Mouse (Mus musculus) cerebellum, adult 8-10 months (tissue): Measurements from ENCODE around the gene Nfe2l3.
"Not testable (repeated sequence)": the region's sequence is repeated elsewhere in the genome, so short reads cannot be mapped to it uniquely, and the experiment has no call there.

ENCODE experiments used
- DNase-seq: peaks from one replicate; pipeline ENCODE4 v3.0.0; 2022

Nfe2l3 gene

GRCm38 (mm10) chr6:51432535-51433397, at the start of gene Nfe2l3:
Gene Nfe2l3 (plus strand): TSS chr6:51432670.
- no peak for DNase-seq

- peak; percentile 84 for DNase-seq
These were observed 48.4 kb upstream of the Nfe2l3 start for GRCm38 (mm10) chr6:51383769-51384755.

- no peak for DNase-seq
These were observed 42.0 kb upstream of the Nfe2l3 start for GRCm38 (mm10) chr6:51390505-51390904.

- no peak for DNase-seq
These were observed 40.5 kb upstream of the Nfe2l3 start for GRCm38 (mm10) chr6:51391816-51392490.

GRCm38 (mm10) chr6:51393341-51394128, 38.9 kb upstream of the Nfe2l3 start:
- no peak for DNase-seq

GRCm38 (mm10) chr6:51394367-51394766, 38.1 kb upstream of the Nfe2l3 start:
- not testable (repeated sequence) for DNase-seq

GRCm38 (mm10) chr6:51394963-51395362, 37.5 kb upstream of the Nfe2l3 start:
- DNase-seq = not testable (repeated sequence)

- no peak for DNase-seq
These were observed 37.0 kb upstream of the Nfe2l3 start for GRCm38 (mm10) chr6:51395486-51395885.

GRCm38 (mm10) chr6:51399113-51399518, 33.4 kb upstream of the Nfe2l3 start:
- DNase-seq = no peak

- no peak for DNase-seq
These were observed 31.2 kb upstream of the Nfe2l3 start for GRCm38 (mm10) chr6:51401294-51401693.

- DNase-seq = no peak
These were observed 28.9 kb upstream of the Nfe2l3 start for GRCm38 (mm10) chr6:51403598-51403997.

- no peak for DNase-seq
These were observed 28.0 kb upstream of the Nfe2l3 start for GRCm38 (mm10) chr6:51404502-51404901.

- DNase-seq = no peak
These were observed 16.0 kb upstream of the Nfe2l3 start for GRCm38 (mm10) chr6:51416433-51416832.

GRCm38 (mm10) chr6:51417306-51417936, 15.0 kb upstream of the Nfe2l3 start:
- no peak for DNase-seq

GRCm38 (mm10) chr6:51423466-51424122, 8.9 kb upstream of the Nfe2l3 start:
- DNase-seq = no peak

GRCm38 (mm10) chr6:51424537-51424936, 7.9 kb upstream of the Nfe2l3 start:
- no peak for DNase-seq

GRCm38 (mm10) chr6:51434270-51434669, 1.8 kb downstream of the Nfe2l3 start:
- DNase-seq = no peak

GRCm38 (mm10) chr6:51437665-51438064, 5.2 kb downstream of the Nfe2l3 start:
- DNase-seq = no peak

- DNase-seq = no peak
These were observed 6.4 kb downstream of the Nfe2l3 start for GRCm38 (mm10) chr6:51438826-51439330.

- no peak for DNase-seq
These were observed 9.8 kb downstream of the Nfe2l3 start for GRCm38 (mm10) chr6:51442191-51442835.
